Mouse (Mus musculus) CH12.LX (cell line): ENCODE data around the gene Msx1. TPM values are rescaled to one million over a fixed set of nuclear protein-coding genes. Genes with fewer than 3 reads are reported as not detected.

Experiments used
- DNase-seq: peaks from one replicate; pipeline ENCODE4 v3.0.0-alpha.2; 2013; ENCODE audit errors: extremely low read depth
- H3K27ac ChIP-seq: 2 replicates; pipeline ENCODE4 v1.5.1; 2012; ENCODE audit warnings: low read depth, mild to moderate bottlenecking, control low read depth, moderate library complexity; ENCODE audit not compliant: insufficient read depth
- H3K27me3 ChIP-seq: replicated peaks from 2 replicates; pipeline ENCODE3; 2012; ENCODE audit warnings: inconsistent platforms
- H3K36me3 ChIP-seq, 2 experiments: replicated peaks in 1 of 2; 2 replicates each; pipeline versions ENCODE3 to v1.6.1; 2012; ENCODE audit warnings: inconsistent platforms in 1 of 2, low read length in 1 of 2, mild to moderate bottlenecking in 1 of 2, mixed read lengths in 1 of 2, moderate library complexity in 1 of 2; ENCODE audit not compliant: control insufficient read depth in 1 of 2, insufficient read depth in 1 of 2
- H3K4me1 ChIP-seq, 2 experiments: 2 replicates each; pipeline ENCODE4 v1.6.1; 2012; ENCODE audit warnings: inconsistent platforms in 1 of 2, moderate library complexity in 1 of 2; ENCODE audit not compliant: insufficient read depth in 2 of 2, control insufficient read depth in 1 of 2
- H3K4me2 ChIP-seq: 2 replicates; pipeline ENCODE4 v1.6.1; 2012; ENCODE audit warnings: low read depth, mild to moderate bottlenecking, control low read depth; ENCODE audit not compliant: poor library complexity, insufficient read depth, severe bottlenecking
- H3K4me3 ChIP-seq, 3 experiments: fragments of 150-350 bp in 1 of 3; sonication (generic) in 1 of 3; replicated peaks in 1 of 3; 2 replicates each; pipeline versions ENCODE3 to v1.5.1; 2011 to 2012; ENCODE audit warnings: low read depth in 2 of 3, low read length in 2 of 3, mild to moderate bottlenecking in 2 of 3, moderate library complexity in 2 of 3, control low read depth in 1 of 3, improper control_type of control experiment in 1 of 3, inconsistent platforms in 1 of 3, mixed read lengths in 1 of 3; ENCODE audit not compliant: poor library complexity in 1 of 3
- H3K79me2 ChIP-seq: replicated peaks from 2 replicates; pipeline ENCODE4 v1.6.1; 2012; ENCODE audit warnings: mild to moderate bottlenecking, moderate library complexity; ENCODE audit not compliant: control insufficient read depth, poor library complexity, insufficient read depth, severe bottlenecking; ENCODE audit errors: extremely low read depth
- H3K9ac ChIP-seq: 2 replicates; pipeline ENCODE4 v1.6.1; 2012; ENCODE audit warnings: low read depth, mild to moderate bottlenecking, control low read depth, moderate library complexity; ENCODE audit not compliant: insufficient read depth
- H3K9me3 ChIP-seq: replicated peaks from 2 replicates; pipeline ENCODE3; 2012; ENCODE audit warnings: low read length, inconsistent platforms, mixed read lengths
- CHD1 ChIP-seq: IDR thresholded peaks from 2 replicates; pipeline ENCODE4 v1.6.1; 2012; ENCODE audit warnings: low read depth, low read length, improper control_type of control experiment, inconsistent platforms
- CHD2 ChIP-seq: IDR thresholded peaks from 2 replicates; pipeline ENCODE4 v1.6.1; 2011; ENCODE audit warnings: low read length, improper control_type of control experiment
- CTCF ChIP-seq, 2 experiments: IDR thresholded peaks in 1 of 2; conservative IDR thresholded peaks in 1 of 2; 2 replicates each; pipeline ENCODE4 v1.5.1; 2011 to 2012; ENCODE audit warnings: low read depth in 2 of 2, low read length in 2 of 2, improper control_type of control experiment in 1 of 2, inconsistent platforms in 1 of 2, mild to moderate bottlenecking in 1 of 2, moderate library complexity in 1 of 2
- EP300 ChIP-seq: IDR thresholded peaks from 2 replicates; pipeline ENCODE4 v1.6.1; 2011; ENCODE audit warnings: low read length, improper control_type of control experiment
- GABPA ChIP-seq: IDR thresholded peaks from 2 replicates; pipeline ENCODE4 v1.6.1; 2012; ENCODE audit warnings: low read depth, low read length, improper control_type of control experiment, inconsistent platforms; ENCODE audit not compliant: insufficient replicate concordance
- JUND ChIP-seq: conservative IDR thresholded peaks from 2 replicates; pipeline ENCODE4 v1.6.1; 2011; ENCODE audit warnings: low read depth, low read length, improper control_type of control experiment
- MAX ChIP-seq: IDR thresholded peaks from 2 replicates; pipeline ENCODE4 v1.6.1; 2011; ENCODE audit warnings: low read length, improper control_type of control experiment
- MXI1 ChIP-seq: IDR thresholded peaks from 2 replicates; pipeline ENCODE4 v1.6.1; 2011; ENCODE audit warnings: mild to moderate bottlenecking, low read depth, low read length, improper control_type of control experiment
- dilution Hi-C: fragments of 300-500 bp; cut with MboI; formaldehyde crosslinking; loops from 2 replicates; pipeline ENCODE4 v1.14.3; 2020; ENCODE audit warnings: low sequenced_read_pairs; ENCODE audit not compliant: extremely low pct_unique_long_range_greater_than_20kb, extremely low pct_ligation_motif_present
- in situ Hi-C: fragments of 300-500 bp; cut with MboI; formaldehyde crosslinking; loops from 3 replicates; pipeline ENCODE4 v1.14.3; 2019; ENCODE audit warnings: low sequenced_read_pairs, low pct_ligation_motif_present, low pct_unique_long_range_greater_than_20kb, mixed read lengths
- polyA plus RNA-seq: library from polyadenylated mRNA; unstranded; fragments of >175 nt; gene quantifications from 2 replicates; pipeline ENCODE4 v1.2.1, GENCODE M21; 2012; ENCODE audit warnings: low read depth; ENCODE audit not compliant: insufficient read length
- total RNA-seq, 2 experiments: library from RNA; depleted of rRNA; stranded (reverse); fragments of 300-350 nt in 1 of 2; fragments of >200 nt in 1 of 2; gene quantifications; 2 replicates each; pipeline ENCODE4 v1.2.3; 2012 to 2014

Gene Msx1
- total and polyA plus RNA-seq, 3 experiments: not detected

- dilution Hi-C loops: no loop called here
- no peak overlapping the region for H3K9ac ChIP-seq
- no peaks in the 10 kb centered on the region for H3K9me3 ChIP-seq
- no peak overlapping the region for H3K4me3 ChIP-seq
- H3K36me3 ChIP-seq: no peaks in the 10 kb centered on the region
- H3K79me2 ChIP-seq: no peaks in the 10 kb centered on the region
- peak; percentile 7 for DNase-seq
- H3K4me1 ChIP-seq: no peaks in the 10 kb centered on the region
- in situ Hi-C loops: no loop called here
- TF ChIP-seq GABPA (no peak), CTCF (conservative IDR thresholded peaks at IDR 0.05 in 1 of 2, IDR thresholded peaks at IDR 0.05 in 1 of 2; ENCODE audit: low read depth in 2 of 2, low read length in 2 of 2) (peak; percentile 14 to 28; a peak in 2 of 4 replicates)
- no peak overlapping the region for H3K27ac ChIP-seq
- H3K27me3 ChIP-seq: peaks cover 69% of the 10 kb centered on the region
- no peak overlapping the region for H3K4me2 ChIP-seq
Observed at GRCm38 (mm10) chr5:37792154-37792553, 32.2 kb downstream of the Msx1 start.

GRCm38 (mm10) chr5:37784847-37785391 lies 39.5 kb downstream of the Msx1 start:
- Histone ChIP-seq H3K27ac (no peak overlapping the region), H3K27me3 (peaks cover 69% of the 10 kb centered on the region), H3K79me2 (no peaks in the 10 kb centered on the region), H3K4me1 (no peaks in the 10 kb centered on the region), H3K9me3 (no peaks in the 10 kb centered on the region), H3K9ac (no peak overlapping the region), H3K36me3 (no peaks in the 10 kb centered on the region), H3K4me3 (no peak overlapping the region), H3K4me2 (no peak overlapping the region)
- no peak for DNase-seq
- in situ Hi-C loops: no loop called here
- no peak for TF ChIP-seq CTCF (conservative IDR thresholded peaks at IDR 0.05 in 1 of 2, IDR thresholded peaks at IDR 0.05 in 1 of 2; ENCODE audit: low read depth in 2 of 2, low read length in 2 of 2)
- no peak for TF ChIP-seq MAX
- dilution Hi-C loops: no loop called here

- no peaks in the 10 kb centered on the region for H3K4me1 ChIP-seq
- no peak for DNase-seq
- H3K27ac ChIP-seq: no peak overlapping the region
- no peaks in the 10 kb centered on the region for H3K36me3 ChIP-seq
- H3K79me2 ChIP-seq: no peaks in the 10 kb centered on the region
- H3K4me3 ChIP-seq: no peak overlapping the region
- dilution Hi-C loops: no loop called here
- H3K27me3 ChIP-seq: peaks cover 66% of the 10 kb centered on the region
- in situ Hi-C loops: no loop called here
- H3K4me2 ChIP-seq: no peak overlapping the region
- TF ChIP-seq CHD2: no peak
- TF ChIP-seq JUND: no peak
- no peak for TF ChIP-seq CHD1
- TF ChIP-seq EP300: no peak
- TF ChIP-seq MXI1: no peak
- TF ChIP-seq, all 38 proteins: peak for 0
- no peak overlapping the region for H3K9ac ChIP-seq
- H3K9me3 ChIP-seq: no peaks in the 10 kb centered on the region
Observed at GRCm38 (mm10) chr5:37783306-37783705, 41.1 kb downstream of the Msx1 start.
